Mouse (Mus musculus) midbrain, embryonic 14.5 days (tissue): ENCODE data around the gene Pgm2. TPM values are rescaled to one million over a fixed set of nuclear protein-coding genes. Genes with fewer than 3 reads are reported as not detected.
A peak's percentile ranks its signal among the peaks of the same experiment; 100 is the strongest.

ENCODE experiments used
- ATAC-seq: fragments of 200-750 bp; cut with Nextera tagmentation; 2 replicates; pipeline ENCODE4 v1.8.0; 2017; ENCODE audit warnings: moderate number of reproducible peaks, moderate library complexity; ENCODE audit not compliant: low FRiP score, low TSS enrichment
- DNase-seq: peaks from one replicate; pipeline ENCODE4 v3.0.0-alpha.2; 2015
- H3K27ac ChIP-seq: fragments of 300-500 bp; sonication (generic); replicated peaks from 2 replicates; pipeline ENCODE4 v1.5.1; 2014; ENCODE audit warnings: mild to moderate bottlenecking, low read depth, low read length, moderate library complexity
- H3K27me3 ChIP-seq: fragments of 300-500 bp; sonication (generic); 2 replicates; pipeline ENCODE4 v1.6.1; 2014; ENCODE audit warnings: low read length, control low read depth, mixed read lengths; ENCODE audit not compliant: control insufficient read depth, insufficient read depth
- H3K36me3 ChIP-seq: fragments of 300-500 bp; sonication (generic); 2 replicates; pipeline ENCODE4 v1.6.1; 2014; ENCODE audit warnings: low read length, control low read depth; ENCODE audit not compliant: control insufficient read depth, insufficient read depth
- H3K4me1 ChIP-seq: fragments of 300-500 bp; sonication (generic); 2 replicates; pipeline ENCODE4 v1.6.1; 2014; ENCODE audit warnings: mild to moderate bottlenecking, antibody characterized with exemption, low read length, control low read depth; ENCODE audit not compliant: control insufficient read depth, insufficient read depth
- H3K4me2 ChIP-seq: fragments of 300-500 bp; sonication (generic); 2 replicates; pipeline ENCODE4 v1.6.1; 2014; ENCODE audit warnings: mild to moderate bottlenecking, low read length, moderate library complexity
- H3K4me3 ChIP-seq: fragments of 300-500 bp; sonication (generic); replicated peaks from 2 replicates; pipeline ENCODE4 v1.5.1; 2014; ENCODE audit warnings: low read depth, low read length
- H3K9ac ChIP-seq: fragments of 300-500 bp; sonication (generic); replicated peaks from 2 replicates; pipeline ENCODE4 v1.6.1; 2014; ENCODE audit warnings: mild to moderate bottlenecking, low read length, moderate library complexity
- H3K9me3 ChIP-seq: fragments of 300-500 bp; sonication (generic); 2 replicates; pipeline ENCODE4 v1.6.1; 2016; ENCODE audit warnings: low read length, control low read depth, mixed read lengths; ENCODE audit not compliant: control insufficient read depth
- WGBS: fragments of 180-500 bp; shearing (Covaris S2); extraction: QIAGEN DNeasy Blood & Tissue Kit; methylation state at CpG from one replicate; pipeline ENCODE4 v1.1.7; 2014; 5-methylcytosine and 5-hydroxymethylcytosine counted together
- polyA plus RNA-seq: library from polyadenylated mRNA; unstranded; fragments of >200 nt; fragmentation: Nextera tagmentation; extraction: Ambion mirVana; gene quantifications from 2 replicates; pipeline ENCODE4 v1.2.1, GENCODE M21; 2014

The Pgm2 gene
- 17.1 and 20.5 TPM in 2 replicates for polyA plus RNA-seq

DNA sequence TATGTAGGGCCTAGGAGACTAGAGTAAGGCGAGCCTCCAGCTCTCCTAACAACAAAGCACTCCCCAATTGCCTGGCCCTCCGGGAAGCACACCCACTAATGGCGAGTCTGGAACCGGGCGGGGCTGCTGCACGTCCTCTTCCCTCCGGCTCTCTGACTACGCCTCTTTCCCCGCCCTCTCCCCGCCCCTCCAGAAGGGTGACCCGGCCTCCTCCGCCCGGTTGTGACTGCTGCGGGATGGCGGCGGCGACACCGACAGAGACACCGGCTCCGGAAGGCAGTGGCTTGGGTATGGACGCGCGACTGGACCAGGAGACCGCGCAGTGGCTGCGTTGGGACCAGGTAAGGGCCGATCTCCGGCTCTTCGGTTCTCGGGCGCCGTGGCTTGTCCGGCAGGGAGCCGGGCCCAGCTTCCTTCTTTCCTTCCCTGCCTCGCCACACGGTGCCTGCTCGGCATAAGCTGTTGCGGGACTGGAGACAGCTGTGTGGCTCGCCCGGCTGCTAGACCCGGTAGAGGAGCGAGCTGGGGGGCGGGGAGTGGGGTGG, at the start of gene Pgm2:
TSS of gene Pgm2 (plus strand) at position 203 of the 545 bp plus-strand sequence.
- no peaks in the 10 kb centered on the region for H3K27me3 ChIP-seq
- ATAC-seq (peak; percentile 94), DNase-seq (peak; percentile 90)

DNA sequence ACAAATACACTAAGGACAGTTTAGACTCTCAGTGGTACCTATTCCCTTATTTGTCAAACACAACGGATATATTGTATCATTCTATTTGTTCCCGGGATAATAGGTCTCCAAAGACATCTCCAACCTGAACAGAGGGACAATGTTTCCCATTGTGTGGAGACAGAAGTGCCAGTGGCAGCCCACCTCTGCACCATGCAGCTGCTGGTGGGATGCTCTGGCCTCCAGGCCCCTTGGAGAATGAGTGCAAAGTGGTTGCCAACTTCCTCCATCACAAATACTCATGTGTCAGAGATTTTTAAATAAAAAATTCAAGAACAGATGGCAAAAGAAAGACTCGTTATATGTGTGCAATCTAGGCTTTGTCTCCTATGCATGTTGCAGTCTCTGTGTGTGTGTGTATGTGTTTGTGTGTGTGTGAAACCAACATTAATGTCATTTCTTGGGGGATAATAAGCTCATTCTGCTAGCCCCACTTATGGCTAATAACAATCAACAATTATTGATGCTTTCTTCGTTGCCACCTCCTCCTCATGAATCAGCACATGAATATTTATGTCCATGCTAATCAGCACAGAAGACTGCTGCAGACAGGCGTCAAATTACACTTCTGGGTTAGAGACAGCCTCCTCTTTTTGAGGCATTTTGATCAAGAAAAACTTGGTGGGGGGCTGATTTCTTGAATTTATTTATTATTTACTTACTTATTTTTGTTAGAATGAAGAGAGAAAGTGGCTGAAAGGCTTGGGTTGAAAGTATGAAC, 48.9 kb upstream of the Pgm2 start:
- H3K27ac ChIP-seq: peak overlapping the region; percentile 49; the same call in 1 of the 2 replicates
- H3K9me3 ChIP-seq: no peaks in the 10 kb centered on the region
- H3K9ac ChIP-seq: no peak overlapping the region
- H3K36me3 ChIP-seq: no peaks in the 10 kb centered on the region
- ATAC-seq (peak; percentile 60; the same call in 1 of the 2 replicates), DNase-seq (peak; percentile 49)
- H3K4me1 ChIP-seq: peaks cover 14% of the 10 kb centered on the region
- H3K4me2 ChIP-seq: no peak overlapping the region
- H3K4me3 ChIP-seq: no peak overlapping the region
- WGBS: 32% methylated on average over 5 of the region's 5 CpGs
- no peaks in the 10 kb centered on the region for H3K27me3 ChIP-seq

More for the DNA sequence above, at the start of gene Pgm2:
- no peaks in the 10 kb centered on the region for H3K9me3 ChIP-seq
- peak within 1 kb of the TSS; percentile 80 for H3K9ac ChIP-seq
- under 1% methylated on average over 43 of the region's 43 CpGs for WGBS
- H3K4me1 ChIP-seq: peaks cover 13% of the 10 kb centered on the region
- H3K27ac ChIP-seq: peak within 1 kb of the TSS; percentile 72
- no peaks in the 10 kb centered on the region for H3K36me3 ChIP-seq
- peak within 1 kb of the TSS; percentile 66 for H3K4me3 ChIP-seq
- H3K4me2 ChIP-seq: peak within 1 kb of the TSS; percentile 84

DNA sequence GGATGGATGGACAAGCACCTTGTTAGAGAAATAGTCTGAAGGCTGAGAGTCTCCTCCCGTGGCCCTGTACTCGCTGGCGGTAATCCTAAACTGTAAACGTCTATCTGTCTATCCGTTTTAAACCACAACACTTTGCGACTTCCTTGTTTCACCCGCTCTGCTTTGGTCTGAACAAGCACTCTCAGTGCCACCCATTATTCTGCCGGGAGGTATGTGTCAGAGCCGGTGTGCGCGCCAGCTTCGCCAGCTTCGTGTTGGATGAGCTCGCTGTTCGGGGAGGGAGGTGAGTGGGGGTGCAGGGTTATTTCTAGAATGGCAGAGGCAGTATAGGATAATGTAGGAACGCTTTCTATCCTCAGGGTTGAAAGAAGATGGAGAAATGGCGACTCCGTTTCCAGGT, 48.0 kb upstream of the Pgm2 start:
- H3K36me3 ChIP-seq: no peaks in the 10 kb centered on the region
- DNase-seq (no peak), ATAC-seq (no peak)
- H3K4me3 ChIP-seq: no peak overlapping the region
- no peak overlapping the region for H3K9ac ChIP-seq
- no peak overlapping the region for H3K4me2 ChIP-seq
- no peaks in the 10 kb centered on the region for H3K9me3 ChIP-seq
- peaks cover 14% of the 10 kb centered on the region for H3K4me1 ChIP-seq
- no peaks in the 10 kb centered on the region for H3K27me3 ChIP-seq
- WGBS: 86% methylated on average over 18 of the region's 18 CpGs
- H3K27ac ChIP-seq: 0 out of 2 replicates have a peak overlapping the region, but pooled peaks have one; percentile 49

DNA sequence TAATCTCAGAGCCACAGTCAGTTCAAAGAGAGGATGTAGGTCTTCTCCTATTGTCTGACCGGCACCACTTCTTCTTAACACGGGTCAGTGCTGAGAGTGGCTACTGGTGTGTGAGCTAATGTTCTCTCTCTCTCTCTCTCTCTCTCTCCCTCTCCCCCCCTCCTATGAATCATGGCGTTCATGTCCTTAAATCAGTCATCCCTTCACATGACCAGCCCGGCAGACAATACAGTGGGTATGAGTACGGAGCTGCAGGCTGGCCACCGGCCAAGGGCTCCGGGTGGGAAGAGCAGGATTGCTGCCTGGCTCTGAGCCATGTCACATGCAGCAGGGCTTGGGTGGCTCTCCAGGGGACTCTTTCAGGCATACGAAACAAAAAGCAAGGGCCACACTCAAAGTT, 47.2 kb upstream of the Pgm2 start:
- WGBS: 34% methylated on average over 8 of the region's 8 CpGs
- peaks cover 14% of the 10 kb centered on the region for H3K4me1 ChIP-seq
- no peak overlapping the region for H3K9ac ChIP-seq
- no peaks in the 10 kb centered on the region for H3K9me3 ChIP-seq
- DNase-seq (peak; percentile 79), ATAC-seq (peak; percentile 75)
- H3K27me3 ChIP-seq: no peaks in the 10 kb centered on the region
- no peak overlapping the region for H3K4me3 ChIP-seq
- H3K4me2 ChIP-seq: no peak overlapping the region
- H3K36me3 ChIP-seq: no peaks in the 10 kb centered on the region
- H3K27ac ChIP-seq: no peak overlapping the region

DNA sequence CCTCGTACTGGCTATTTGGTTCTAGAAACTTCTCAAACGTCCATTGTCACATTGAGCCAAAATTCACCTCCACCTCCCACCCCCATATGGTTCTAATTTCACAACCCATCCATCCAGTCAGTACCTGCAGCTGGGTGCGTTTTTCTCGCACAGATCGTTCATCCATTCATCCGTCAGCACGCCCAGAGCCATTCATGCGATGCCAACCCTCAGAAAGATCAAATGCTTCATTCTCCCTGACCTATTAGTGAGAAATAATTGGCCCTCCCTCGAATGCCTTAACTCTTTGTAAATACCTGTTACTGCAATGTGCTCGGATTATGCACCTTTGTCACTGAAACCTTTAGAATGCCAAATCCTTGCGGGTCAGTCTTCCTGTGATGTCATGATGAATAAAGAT, 45.8 kb upstream of the Pgm2 start:
- H3K4me2 ChIP-seq: no peak overlapping the region
- 74% methylated on average over 11 of the region's 11 CpGs for WGBS
- H3K27me3 ChIP-seq: no peaks in the 10 kb centered on the region
- peaks cover 14% of the 10 kb centered on the region for H3K4me1 ChIP-seq
- H3K4me3 ChIP-seq: no peak overlapping the region
- ATAC-seq (no peak), DNase-seq (no peak)
- H3K27ac ChIP-seq: no peak overlapping the region
- no peaks in the 10 kb centered on the region for H3K36me3 ChIP-seq
- H3K9me3 ChIP-seq: no peaks in the 10 kb centered on the region
- no peak overlapping the region for H3K9ac ChIP-seq

DNA sequence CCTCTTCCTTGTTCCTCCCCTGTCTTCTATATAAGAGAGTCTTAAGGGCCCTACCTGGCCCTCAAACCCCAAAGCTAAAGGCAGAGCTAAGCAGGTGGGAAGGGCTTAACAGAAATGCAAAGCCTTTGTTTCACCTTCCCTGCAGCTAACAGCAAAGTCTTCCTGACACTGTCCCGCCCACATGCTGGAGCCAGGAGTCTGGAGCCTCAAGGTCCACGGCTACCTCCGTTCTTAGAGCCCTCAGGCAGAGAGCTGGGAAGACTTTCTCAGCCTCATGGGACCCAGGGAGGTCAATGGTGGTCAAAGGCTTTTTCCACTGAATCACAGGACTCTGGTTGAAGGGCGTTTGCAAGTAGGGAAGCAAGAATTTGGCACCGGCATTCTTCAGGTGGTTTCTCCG, 44.8 kb upstream of the Pgm2 start:
- WGBS: 66% methylated on average over 6 of the region's 6 CpGs
- DNase-seq (no peak), ATAC-seq (no peak)
- no peaks in the 10 kb centered on the region for H3K9me3 ChIP-seq
- no peak overlapping the region for H3K4me3 ChIP-seq
- no peak overlapping the region for H3K27ac ChIP-seq
- no peak overlapping the region for H3K4me2 ChIP-seq
- H3K27me3 ChIP-seq: no peaks in the 10 kb centered on the region
- H3K4me1 ChIP-seq: peaks cover 14% of the 10 kb centered on the region
- H3K36me3 ChIP-seq: no peaks in the 10 kb centered on the region
- H3K9ac ChIP-seq: no peak overlapping the region

DNA sequence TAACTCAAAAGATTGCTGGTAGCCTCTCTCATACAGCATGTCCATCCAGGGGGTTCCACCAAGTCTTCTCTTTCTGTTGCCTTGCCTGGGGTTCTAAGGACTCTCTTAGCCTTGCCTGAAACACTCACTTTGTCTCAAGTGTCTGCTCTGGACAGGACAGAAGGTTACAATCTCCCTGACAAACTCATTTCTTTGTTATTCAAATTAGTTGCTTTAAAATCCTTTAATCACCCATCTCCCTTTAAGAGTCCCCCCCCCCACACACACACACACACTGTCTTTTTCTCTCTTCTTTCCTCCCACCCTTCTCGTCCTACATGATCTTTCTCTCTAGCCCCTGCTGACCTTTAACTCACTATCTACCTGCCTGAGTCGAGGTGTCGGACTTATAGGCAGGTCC, 44.1 kb upstream of the Pgm2 start:
- H3K36me3 ChIP-seq: no peaks in the 10 kb centered on the region
- peaks cover 11% of the 10 kb centered on the region for H3K4me1 ChIP-seq
- H3K4me2 ChIP-seq: no peak overlapping the region
- ATAC-seq (no peak), DNase-seq (no peak)
- no peak overlapping the region for H3K27ac ChIP-seq
- WGBS: 52% methylated on average over 3 of the region's 3 CpGs
- no peaks in the 10 kb centered on the region for H3K27me3 ChIP-seq
- no peaks in the 10 kb centered on the region for H3K9me3 ChIP-seq
- no peak overlapping the region for H3K4me3 ChIP-seq
- no peak overlapping the region for H3K9ac ChIP-seq

DNA sequence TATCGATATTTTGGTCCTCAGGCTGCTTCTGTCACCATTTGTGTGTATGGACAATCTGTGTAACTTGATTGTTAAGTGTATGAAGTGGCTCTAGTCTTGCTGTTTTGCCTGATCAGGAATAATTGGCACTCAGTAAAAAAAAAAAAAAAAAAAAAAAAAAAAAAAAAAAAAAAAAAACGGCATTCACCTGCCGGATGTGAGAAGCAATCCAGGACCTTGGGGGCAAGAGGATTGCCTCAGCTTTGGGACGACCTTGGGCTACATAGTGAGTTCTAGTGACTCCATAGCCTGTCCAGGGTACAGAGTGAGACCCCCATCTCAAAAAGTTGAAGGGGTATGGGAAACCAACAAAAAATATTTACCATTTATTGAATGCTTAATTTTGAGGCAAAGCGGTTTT, 43.5 kb upstream of the Pgm2 start:
- no peak overlapping the region for H3K4me2 ChIP-seq
- H3K36me3 ChIP-seq: no peaks in the 10 kb centered on the region
- ATAC-seq (no peak), DNase-seq (no peak)
- no peak overlapping the region for H3K27ac ChIP-seq
- H3K4me3 ChIP-seq: no peak overlapping the region
- no peak overlapping the region for H3K9ac ChIP-seq
- H3K4me1 ChIP-seq: peaks cover 9% of the 10 kb centered on the region
- H3K27me3 ChIP-seq: no peaks in the 10 kb centered on the region
- 84% methylated on average over 5 of the region's 5 CpGs for WGBS
- H3K9me3 ChIP-seq: no peaks in the 10 kb centered on the region

DNA sequence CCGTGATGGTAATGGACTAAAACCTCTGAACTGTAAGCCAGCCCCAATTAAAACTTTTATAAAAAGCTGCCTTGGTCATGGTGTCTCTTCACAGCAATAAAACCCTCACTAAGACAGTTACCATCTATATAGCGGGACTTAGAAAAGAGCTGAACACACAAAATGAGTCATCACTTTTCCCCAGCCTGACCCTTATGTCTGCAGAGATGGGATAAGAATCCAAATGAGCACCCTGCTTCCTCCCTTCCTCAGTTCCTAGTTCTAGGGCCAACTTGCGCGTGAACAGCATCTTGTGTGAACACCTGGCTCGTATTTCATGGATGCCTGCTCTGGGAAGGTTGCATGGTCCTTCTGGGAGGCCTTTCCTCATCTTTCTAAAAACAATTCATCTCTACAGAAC, 39.7 kb upstream of the Pgm2 start:
- Histone ChIP-seq H3K27me3 (no peaks in the 10 kb centered on the region), H3K36me3 (no peaks in the 10 kb centered on the region), H3K9ac (no peak overlapping the region), H3K27ac (no peak overlapping the region), H3K4me2 (no peak overlapping the region), H3K4me3 (no peak overlapping the region), H3K9me3 (no peaks in the 10 kb centered on the region), H3K4me1 (peaks cover 3% of the 10 kb centered on the region; the same call in 1 of the 2 replicates)
- DNase-seq (no peak), ATAC-seq (no peak)
- WGBS: 95% methylated on average over 5 of the region's 5 CpGs
